Mouse (Mus musculus) testis, adult 2 months (tissue): ENCODE results near the gene Pcx. TPM values are rescaled to one million over a fixed set of nuclear protein-coding genes. Genes with fewer than 3 reads are reported as not detected.

ENCODE experiments used
- H3K27ac ChIP-seq: fragments of 200-500 bp; 2 replicates; pipeline ENCODE4 v1.5.1; 2012; ENCODE audit warnings: low read depth, low read length; ENCODE audit not compliant: control insufficient read depth, insufficient read depth
- H3K27me3 ChIP-seq: fragments of 200-500 bp; 2 replicates; pipeline ENCODE4 v1.6.1; 2012; ENCODE audit warnings: mild to moderate bottlenecking, low read length, moderate library complexity; ENCODE audit not compliant: control insufficient read depth, insufficient read depth
- H3K36me3 ChIP-seq: fragments of 200-500 bp; 2 replicates; pipeline ENCODE4 v1.6.1; 2012; ENCODE audit warnings: mild to moderate bottlenecking, low read length; ENCODE audit not compliant: control insufficient read depth, insufficient read depth
- H3K4me1 ChIP-seq: fragments of 200-500 bp; 2 replicates; pipeline ENCODE4 v1.6.1; 2012; ENCODE audit warnings: low read length; ENCODE audit not compliant: control insufficient read depth, insufficient read depth
- H3K4me3 ChIP-seq: fragments of 200-500 bp; 2 replicates; pipeline ENCODE4 v1.5.1; 2012; ENCODE audit warnings: low read depth, mild to moderate bottlenecking, low read length, moderate library complexity, mixed read lengths; ENCODE audit not compliant: control insufficient read depth
- CTCF ChIP-seq: fragments of 200-500 bp; IDR thresholded peaks from 2 replicates; pipeline ENCODE4 v1.5.1; 2012; ENCODE audit warnings: low read depth, mild to moderate bottlenecking, inconsistent platforms, low read length, moderate library complexity; ENCODE audit not compliant: control insufficient read depth, insufficient read depth, insufficient replicate concordance
- POLR2A ChIP-seq: fragments of 200-500 bp; IDR thresholded peaks from 2 replicates; pipeline ENCODE4 v1.6.1; 2012; ENCODE audit warnings: low read depth, mild to moderate bottlenecking, inconsistent platforms, low read length, moderate library complexity; ENCODE audit not compliant: control insufficient read depth
- polyA plus RNA-seq: library from polyadenylated mRNA; depleted of rRNA; stranded (reverse); fragments of >200 nt; gene quantifications from 2 replicates; pipeline ENCODE4 v1.2.3, GENCODE M21; 2012

The Pcx gene
- polyA plus RNA-seq, 1 experiment: 14.3 TPM

- TF ChIP-seq CTCF: no peak
- TF ChIP-seq POLR2A: no peak
- Histone ChIP-seq H3K4me3 (no peak overlapping the region), H3K36me3 (no peaks in the 10 kb centered on the region), H3K4me1 (no peaks in the 10 kb centered on the region; the same call in 1 of the 2 replicates), H3K27ac (no peak overlapping the region), H3K27me3 (no peaks in the 10 kb centered on the region)
Observed at GRCm38 (mm10) chr19:4516288-4516687, 6.0 kb downstream of the Pcx start.

DNA sequence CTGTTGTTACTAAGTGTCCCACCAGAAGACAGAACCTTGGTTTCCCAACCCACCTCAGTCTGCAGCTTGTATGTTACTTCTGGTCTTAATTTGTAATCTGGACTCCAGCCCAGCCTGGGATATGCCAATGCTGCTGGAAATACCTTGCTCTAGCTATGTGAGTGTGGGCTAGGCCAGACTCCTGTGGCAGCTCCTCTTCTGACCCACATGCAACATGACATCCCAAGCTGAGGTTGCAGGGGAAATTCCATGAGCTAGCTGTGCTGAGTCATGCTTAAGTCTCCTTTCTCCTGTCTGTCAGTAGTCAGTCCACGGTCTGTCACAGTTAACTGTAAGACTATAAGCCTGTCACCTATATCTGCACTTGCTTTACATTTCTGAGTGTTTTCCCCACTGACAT lies 7.2 kb downstream of the Pcx start:
- Histone ChIP-seq H3K4me1 (no peaks in the 10 kb centered on the region; the same call in 1 of the 2 replicates), H3K27me3 (no peaks in the 10 kb centered on the region), H3K27ac (no peak overlapping the region), H3K4me3 (no peak overlapping the region), H3K36me3 (no peaks in the 10 kb centered on the region)
- TF ChIP-seq CTCF: no peak
- TF ChIP-seq POLR2A: no peak

- H3K27me3 ChIP-seq: no peaks in the 10 kb centered on the region
- TF ChIP-seq CTCF: no peak
- no peak for TF ChIP-seq POLR2A
- no peak overlapping the region for H3K27ac ChIP-seq
- H3K4me1 ChIP-seq: no peaks in the 10 kb centered on the region
- no peaks in the 10 kb centered on the region for H3K36me3 ChIP-seq
- no peak overlapping the region for H3K4me3 ChIP-seq
Observed at GRCm38 (mm10) chr19:4521426-4522050, 11.3 kb downstream of the Pcx start.

DNA sequence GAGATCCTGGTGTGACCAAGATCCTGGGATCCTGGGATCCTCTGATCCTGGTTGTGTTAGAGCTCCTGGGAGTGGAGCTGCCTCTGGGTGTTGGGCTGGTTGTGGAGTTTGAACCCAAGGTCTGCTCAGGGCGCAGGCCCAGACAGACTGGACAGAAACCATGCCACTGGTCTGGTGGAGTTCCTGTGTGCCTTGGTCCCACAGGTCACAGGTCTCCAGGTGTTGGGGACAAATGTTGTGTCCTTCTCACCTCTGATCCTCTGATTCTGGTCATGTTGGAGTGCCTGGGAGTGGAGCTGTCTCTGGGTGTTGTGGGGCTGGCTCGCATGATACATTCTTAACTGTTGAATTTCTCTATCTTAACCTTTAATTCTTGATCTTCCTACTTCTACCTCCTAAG lies 24.4 kb downstream of the Pcx start:
- no peak overlapping the region for H3K4me3 ChIP-seq
- H3K4me1 ChIP-seq: no peaks in the 10 kb centered on the region
- H3K27ac ChIP-seq: no peak overlapping the region
- H3K36me3 ChIP-seq: no peaks in the 10 kb centered on the region
- TF ChIP-seq POLR2A (no peak), CTCF (no peak)
- no peaks in the 10 kb centered on the region for H3K27me3 ChIP-seq

DNA sequence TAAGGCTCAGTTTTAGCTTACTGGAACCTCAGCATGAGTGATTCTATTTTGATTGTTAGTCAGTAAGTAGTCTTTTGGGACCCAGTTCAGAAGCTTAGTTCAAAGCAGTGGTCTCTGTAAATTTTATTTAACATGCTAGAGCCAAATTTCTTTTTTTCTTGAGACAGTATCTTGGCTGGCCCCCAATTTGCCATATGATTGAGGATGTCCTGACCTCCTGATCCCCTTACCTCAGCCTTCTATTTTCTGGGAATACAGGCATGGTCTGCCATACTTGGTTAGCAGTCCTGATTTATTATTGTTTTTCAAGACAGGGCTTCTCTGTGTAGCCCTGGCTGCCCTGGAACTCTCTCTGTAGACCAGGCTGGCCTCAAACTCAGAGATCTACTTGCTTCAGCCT lies 25.6 kb downstream of the Pcx start:
- no peak overlapping the region for H3K27ac ChIP-seq

DNA sequence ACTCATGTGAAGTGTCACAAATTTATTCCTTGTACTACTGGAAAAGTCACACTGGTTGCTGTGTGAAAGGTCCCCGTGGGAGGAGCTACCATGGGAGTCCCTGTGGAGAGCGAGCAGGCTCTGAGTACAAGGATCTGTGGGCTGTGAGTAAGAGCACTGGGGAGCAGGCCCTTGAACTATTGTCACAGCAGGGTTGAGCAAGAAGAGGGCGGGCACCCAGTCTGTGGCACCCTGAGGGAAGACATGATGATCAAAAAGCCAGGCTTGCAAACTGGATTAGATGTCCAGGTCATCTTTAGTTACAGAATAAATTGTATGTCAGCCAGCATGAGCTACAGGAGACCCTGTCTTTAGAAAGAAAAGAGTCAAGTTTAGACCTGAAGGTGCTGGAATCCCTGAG lies 26.3 kb downstream of the Pcx start:
- Histone ChIP-seq H3K4me1 (no peaks in the 10 kb centered on the region), H3K36me3 (no peaks in the 10 kb centered on the region), H3K27me3 (no peaks in the 10 kb centered on the region), H3K27ac (no peak overlapping the region), H3K4me3 (no peak overlapping the region)
- no peak for TF ChIP-seq CTCF
- no peak for TF ChIP-seq POLR2A

More for the DNA sequence above, 25.6 kb downstream of the Pcx start:
- Histone ChIP-seq H3K27me3 (no peaks in the 10 kb centered on the region), H3K4me3 (no peak overlapping the region), H3K36me3 (no peaks in the 10 kb centered on the region), H3K4me1 (no peaks in the 10 kb centered on the region)
- TF ChIP-seq POLR2A (no peak), CTCF (no peak)

- TF ChIP-seq POLR2A: no peak
- no peak for TF ChIP-seq CTCF
- Histone ChIP-seq H3K4me1 (no peaks in the 10 kb centered on the region), H3K27me3 (no peaks in the 10 kb centered on the region), H3K27ac (no peak overlapping the region), H3K36me3 (no peaks in the 10 kb centered on the region), H3K4me3 (no peak overlapping the region)
Observed at GRCm38 (mm10) chr19:4540263-4540662, 30.0 kb downstream of the Pcx start.
